8 mouse cellular contexts compared by ENCODE assay signal in the genomic region with DNA sequence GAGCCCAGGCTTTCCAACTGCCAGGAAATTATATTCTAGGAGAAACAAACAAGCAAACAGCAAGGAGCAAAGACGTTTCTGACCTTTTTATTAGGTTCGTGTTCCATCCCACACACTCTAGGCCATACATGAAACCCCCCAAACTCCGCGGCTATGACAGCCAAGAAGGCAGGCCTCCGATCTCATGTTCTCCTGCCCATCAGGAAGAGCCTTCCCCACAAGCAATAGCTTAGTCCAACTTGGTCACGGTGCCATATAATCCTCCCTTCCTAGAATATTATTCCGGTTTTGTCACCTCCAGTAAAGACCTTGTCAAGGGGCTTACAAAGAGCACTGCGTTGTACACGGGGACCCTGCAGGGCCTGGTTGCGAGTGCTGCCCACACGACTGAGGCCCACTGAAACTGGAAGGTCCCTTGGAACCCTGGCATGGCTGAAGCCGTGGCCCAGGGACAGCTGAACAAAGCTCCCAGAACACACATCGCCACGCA. TPM values are rescaled to one million over a fixed set of nuclear protein-coding genes. Genes with fewer than 3 reads are reported as not detected.
DNase-seq lines count a peak whose midpoint lies in the region; ATAC-seq and TF ChIP-seq lines count a peak whose summit lies in the region.

No protein-coding gene starts in this region.

- intact Hi-C loops in left cerebral cortex, adult 2 months (cut with DNase I), result loop anchor here (5.0 kb wide), 1 partner anchor 174 kb away; no protein-coding TSS in a partner anchor
- intact Hi-C loops in left cerebral cortex, postnatal 36 days (cut with DNase I), result loop anchor here (5.0 to 10.0 kb wide), 3 partner anchors 174 to 734 kb away; no protein-coding TSS in a partner anchor

- WGBS in embryonic facial prominence, embryonic 15.5 days, result 19% methylated on average over 14 of the region's 14 CpGs
- WGBS in intestine, embryonic 15.5 days, result 9% methylated on average over 14 of the region's 14 CpGs
- WGBS in neural tube, embryonic 13.5 days, result 3% methylated on average over 14 of the region's 14 CpGs

- H3K4me1 ChIP-seq in embryonic facial prominence, embryonic 15.5 days, result peaks cover 41% of the 10 kb centered on the region
- peaks cover 26% of the 10 kb centered on the region for H3K4me1 ChIP-seq in intestine, embryonic 15.5 days (replicated peaks)
- peaks cover 44% of the 10 kb centered on the region for H3K4me1 ChIP-seq in neural tube, embryonic 13.5 days (replicated peaks)

- H3K4me3 ChIP-seq in left cerebral cortex, adult 2 months, result peak overlapping the region; percentile 38
- peak overlapping the region; percentile 55 for H3K4me3 ChIP-seq in embryonic facial prominence, embryonic 15.5 days (replicated peaks)
- H3K4me3 ChIP-seq in intestine, embryonic 15.5 days (replicated peaks), result peak overlapping the region; percentile 60
- peak overlapping the region; percentile 42 for H3K4me3 ChIP-seq in neural tube, embryonic 13.5 days

- ATAC-seq in embryonic facial prominence, embryonic 15.5 days (ENCODE audit: insufficient number of reproducible peaks, low FRiP score, low TSS enrichment, low read depth), result no peak
- ATAC-seq in intestine, embryonic 15.5 days, result no peak
- ATAC-seq in neural tube, embryonic 13.5 days (ENCODE audit: low read depth), result no peak
- no peak for ATAC-seq in activated CD4-positive, CD25-positive, alpha-beta regulatory T cell, adult 4 months

- no peak overlapping the region; the same call in 1 of the 2 replicates for H3K9ac ChIP-seq in embryonic facial prominence, embryonic 15.5 days
- peak overlapping the region; percentile 62 for H3K9ac ChIP-seq in intestine, embryonic 15.5 days
- peak overlapping the region; percentile 57 for H3K9ac ChIP-seq in neural tube, embryonic 13.5 days

- H3K9me3 ChIP-seq in embryonic facial prominence, embryonic 15.5 days (replicated peaks), result no peaks in the 10 kb centered on the region
- H3K9me3 ChIP-seq in intestine, embryonic 15.5 days, result no peaks in the 10 kb centered on the region
- no peaks in the 10 kb centered on the region for H3K9me3 ChIP-seq in neural tube, embryonic 13.5 days

- peak overlapping the region; percentile 52 for H3K4me2 ChIP-seq in embryonic facial prominence, embryonic 15.5 days (replicated peaks)
- peak overlapping the region; percentile 84 for H3K4me2 ChIP-seq in intestine, embryonic 15.5 days (replicated peaks)
- H3K4me2 ChIP-seq in neural tube, embryonic 13.5 days, result peak overlapping the region; percentile 52

- H3K27me3 ChIP-seq in embryonic facial prominence, embryonic 15.5 days, result peaks cover 89% of the 10 kb centered on the region
- H3K27me3 ChIP-seq in intestine, embryonic 15.5 days (replicated peaks), result peaks cover 78% of the 10 kb centered on the region
- peaks cover 99% of the 10 kb centered on the region for H3K27me3 ChIP-seq in neural tube, embryonic 13.5 days

- no peak for TF ChIP-seq CTCF in left cerebral cortex, adult 2 months (IDR thresholded peaks at IDR 0.05)

- no peak overlapping the region; the same call in 1 of the 2 replicates for H3K27ac ChIP-seq in left cerebral cortex, adult 2 months
- no peak overlapping the region for H3K27ac ChIP-seq in embryonic facial prominence, embryonic 15.5 days (replicated peaks)
- 0 out of 2 replicates have a peak overlapping the region, but pooled peaks have one; percentile 23 for H3K27ac ChIP-seq in intestine, embryonic 15.5 days
- H3K27ac ChIP-seq in neural tube, embryonic 13.5 days (replicated peaks), result no peak overlapping the region

- no peaks in the 10 kb centered on the region for H3K36me3 ChIP-seq in embryonic facial prominence, embryonic 15.5 days
- H3K36me3 ChIP-seq in intestine, embryonic 15.5 days, result no peaks in the 10 kb centered on the region
- H3K36me3 ChIP-seq in neural tube, embryonic 13.5 days, result no peaks in the 10 kb centered on the region

- no peak for DNase-seq in left cerebral cortex, adult 2 months (ENCODE audit: extremely low spot score in 1 of 2, low spot score in 2 of 2)
- DNase-seq in left cerebral cortex, postnatal 36 days (ENCODE audit: low spot score in 2 of 2), result no peak
- no peak for DNase-seq in cerebellum, adult 9-10 months
- no peak for DNase-seq in urinary bladder, postnatal 14 days (ENCODE audit: low spot score)

RNA-seq across cellular contexts. Expression of gene Foxf2, which starts 3.1 kb away (rescaled TPM):
- 1 to 10 TPM; 4.6 to 4.9 TPM for total RNA-seq in left cerebral cortex, adult 2 months (2021)
- total RNA-seq in left cerebral cortex, postnatal 36 days (2021), result 1 to 10 TPM; 5.5 TPM
- 4.8 and 5.8 TPM in 2 replicates for polyA plus RNA-seq in embryonic facial prominence, embryonic 15.5 days (2015; fragmentation: Nextera tagmentation; extraction: Ambion mirVana)
- polyA plus RNA-seq in intestine, embryonic 15.5 days (2015; fragmentation: Nextera tagmentation; extraction: Ambion mirVana), result 17.7 and 20.1 TPM in 2 replicates
- 5.0 and 5.5 TPM in 2 replicates for polyA plus RNA-seq in neural tube, embryonic 13.5 days (2015; fragmentation: Nextera tagmentation; extraction: Ambion mirVana)
- polyA plus RNA-seq in activated CD4-positive, CD25-positive, alpha-beta regulatory T cell, adult 4 months (2017; shearing (Covaris generic)), result not detected
